Mouse (Mus musculus): ENCODE data around the gene Zdhhc19.

DNA sequence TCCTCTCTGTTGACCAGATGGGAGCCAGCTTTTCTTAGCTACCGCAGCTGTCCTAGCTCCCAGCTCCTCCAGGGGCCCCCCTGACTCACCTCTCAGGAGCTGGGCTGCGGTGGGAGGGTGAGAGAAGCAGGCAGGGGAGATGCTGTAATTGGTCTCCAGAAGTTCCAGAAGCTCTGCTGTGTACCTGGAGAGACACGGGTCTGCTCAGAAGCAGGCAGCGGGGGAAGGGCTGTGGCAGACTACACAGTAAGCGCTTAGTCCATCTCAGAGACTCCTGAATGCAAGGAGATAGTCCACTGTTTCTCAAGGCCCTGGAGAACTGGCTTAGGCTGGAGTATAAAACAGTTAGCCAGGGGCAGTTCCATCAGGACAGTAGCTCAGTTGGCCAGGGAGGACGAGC, 10.0 kb upstream of the Zdhhc19 start:
- TF ChIP-seq CTCF (IDR thresholded peaks at IDR 0.05; ENCODE audit: borderline replicate concordance, control insufficient read depth, extremely low read depth, insufficient read depth, low read length, poor library complexity) (no peak), POLR2A (IDR thresholded peaks at IDR 0.05; ENCODE audit: control insufficient read depth, extremely low read depth, insufficient read depth, low read length, poor library complexity) (no peak)

Measured in thymus, adult 2 months (tissue).